Mouse (Mus musculus): ENCODE data around the gene Mlc1. TPM values are rescaled to one million over a fixed set of nuclear protein-coding genes. Genes with fewer than 3 reads are reported as not detected.

Mlc1 gene
- polyA plus RNA-seq, 1 experiment from 2014 or later = 0.07 TPM

- Histone ChIP-seq H3K4me3 (replicated peaks; ENCODE audit: low read depth, low read length) (no peak overlapping the region), H3K4me1 (replicated peaks; ENCODE audit: insufficient read depth, low read length) (no peaks in the 10 kb centered on the region), H3K27me3 (ENCODE audit: insufficient read depth, low read length) (no peaks in the 10 kb centered on the region; the same call in 1 of the 2 replicates), H3K36me3 (ENCODE audit: insufficient read depth, low read length) (no peaks in the 10 kb centered on the region), H3K27ac (no peak overlapping the region), H3K4me2 (ENCODE audit: low read length) (no peak overlapping the region), H3K9ac (ENCODE audit: low read depth, low read length) (no peak overlapping the region), H3K9me3 (replicated peaks; ENCODE audit: low read length) (no peaks in the 10 kb centered on the region)
- TF ChIP-seq CTCF (IDR thresholded peaks at IDR 0.05; ENCODE audit: low read depth) = no peak
- DNase-seq (ENCODE audit: low spot score) (no peak), ATAC-seq (replicated peaks; ENCODE audit: low FRiP score, low read depth) (no peak)
- 39% methylated on average over 3 of the region's 3 CpGs for WGBS
These were observed 62.4 kb downstream of the Mlc1 start for GRCm38 (mm10) chr15:88916366-88916765.

GRCm38 (mm10) chr15:88915046-88915445, 63.8 kb downstream of the Mlc1 start:
- no peak overlapping the region for H3K9ac ChIP-seq (ENCODE audit: low read depth, low read length)
- H3K4me1 ChIP-seq (replicated peaks; ENCODE audit: insufficient read depth, low read length) = no peaks in the 10 kb centered on the region
- no peak for DNase-seq (ENCODE audit: low spot score)
- WGBS = 94% methylated on average over 7 of the region's 7 CpGs
- no peak overlapping the region for H3K4me3 ChIP-seq (replicated peaks; ENCODE audit: low read depth, low read length)
- H3K36me3 ChIP-seq (ENCODE audit: insufficient read depth, low read length) = no peaks in the 10 kb centered on the region
- H3K27ac ChIP-seq = no peak overlapping the region
- H3K4me2 ChIP-seq (ENCODE audit: low read length) = no peak overlapping the region
- H3K27me3 ChIP-seq (ENCODE audit: insufficient read depth, low read length) = no peaks in the 10 kb centered on the region; the same call in 1 of the 2 replicates
- no peaks in the 10 kb centered on the region for H3K9me3 ChIP-seq (replicated peaks; ENCODE audit: low read length)
- TF ChIP-seq CTCF (IDR thresholded peaks at IDR 0.05; ENCODE audit: low read depth) = no peak
- no peak for ATAC-seq (replicated peaks; ENCODE audit: low FRiP score, low read depth)

DNA sequence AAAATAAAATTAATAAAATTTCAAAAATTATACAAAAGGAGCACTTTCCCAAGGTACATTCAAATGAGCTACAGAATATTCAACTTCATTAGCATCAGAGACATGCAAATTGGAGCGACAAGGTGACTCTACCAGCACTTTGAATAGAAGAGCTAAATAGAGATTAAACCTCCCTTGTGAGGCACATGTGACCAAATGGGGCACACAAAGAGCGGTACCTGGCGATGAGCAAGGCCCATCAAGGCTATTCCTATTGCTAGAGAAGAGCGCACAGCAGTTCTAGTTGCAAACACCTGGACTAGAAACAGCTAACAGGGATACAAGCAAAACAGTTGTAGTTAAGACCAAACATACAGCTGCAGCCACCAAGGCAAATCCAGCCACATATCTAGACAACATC, 72.5 kb downstream of the Mlc1 start:
- no peak overlapping the region for H3K4me2 ChIP-seq (ENCODE audit: low read length)
- TF ChIP-seq CTCF (IDR thresholded peaks at IDR 0.05; ENCODE audit: low read depth) = no peak
- no peaks in the 10 kb centered on the region for H3K9me3 ChIP-seq (replicated peaks; ENCODE audit: low read length)
- no peaks in the 10 kb centered on the region for H3K36me3 ChIP-seq (ENCODE audit: insufficient read depth, low read length)
- no peak for ATAC-seq (replicated peaks; ENCODE audit: low FRiP score, low read depth)
- H3K4me3 ChIP-seq (replicated peaks; ENCODE audit: low read depth, low read length) = no peak overlapping the region
- H3K27me3 ChIP-seq (ENCODE audit: insufficient read depth, low read length) = no peaks in the 10 kb centered on the region
- no peak for DNase-seq (ENCODE audit: low spot score)
- no peak overlapping the region for H3K9ac ChIP-seq (ENCODE audit: low read depth, low read length)
- no peaks in the 10 kb centered on the region for H3K4me1 ChIP-seq (replicated peaks; ENCODE audit: insufficient read depth, low read length)
- H3K27ac ChIP-seq = no peak overlapping the region
- WGBS = 64% methylated on average over 4 of the region's 4 CpGs

Other genes starting within 250 kb of the Mlc1 start
- 16.5 and 16.9 TPM in 2 replicates for gene Brd1, start 244.8 kb downstream of the Mlc1 start, polyA plus RNA-seq (2015; fragmentation: Nextera tagmentation; extraction: Ambion mirVana)
- gene Zbed4, start 227.3 kb downstream of the Mlc1 start, polyA plus RNA-seq (2015; fragmentation: Nextera tagmentation; extraction: Ambion mirVana) = 11.8 and 13.3 TPM in 2 replicates
- gene Alg12, start 159.7 kb downstream of the Mlc1 start, polyA plus RNA-seq (2015; fragmentation: Nextera tagmentation; extraction: Ambion mirVana) = 9.8 and 11.2 TPM in 2 replicates
- gene Creld2, start 159.4 kb downstream of the Mlc1 start, polyA plus RNA-seq (2015; fragmentation: Nextera tagmentation; extraction: Ambion mirVana) = 79.0 and 89.8 TPM in 2 replicates
- gene Pim3, start 116.8 kb downstream of the Mlc1 start, polyA plus RNA-seq (2015; fragmentation: Nextera tagmentation; extraction: Ambion mirVana) = 83.4 and 88.6 TPM in 2 replicates
- not detected in 2 replicates for gene Ttll8, start 24.6 kb downstream of the Mlc1 start, polyA plus RNA-seq (2015; fragmentation: Nextera tagmentation; extraction: Ambion mirVana)
- not detected in 2 replicates for gene Mov10l1, start 3.9 kb upstream of the Mlc1 start, polyA plus RNA-seq (2015; fragmentation: Nextera tagmentation; extraction: Ambion mirVana)
- gene Panx2, start 80.7 kb upstream of the Mlc1 start, polyA plus RNA-seq (2015; fragmentation: Nextera tagmentation; extraction: Ambion mirVana) = 0.04 and 0.05 TPM in 2 replicates
- gene Trabd, start 96.1 kb upstream of the Mlc1 start, polyA plus RNA-seq (2015; fragmentation: Nextera tagmentation; extraction: Ambion mirVana) = 48.9 and 50.3 TPM in 2 replicates
- gene Selenoo, start 110.1 kb upstream of the Mlc1 start, polyA plus RNA-seq (2015; fragmentation: Nextera tagmentation; extraction: Ambion mirVana) = 18.3 and 21.3 TPM in 2 replicates
- gene Tubgcp6, start 144.1 kb upstream of the Mlc1 start, polyA plus RNA-seq (2015; fragmentation: Nextera tagmentation; extraction: Ambion mirVana) = 6.6 and 7.4 TPM in 2 replicates
- gene Hdac10, start 149.7 kb upstream of the Mlc1 start, polyA plus RNA-seq (2015; fragmentation: Nextera tagmentation; extraction: Ambion mirVana) = 12.8 and 13.2 TPM in 2 replicates
- 12.3 and 13.5 TPM in 2 replicates for gene Mapk12, start 161.7 kb upstream of the Mlc1 start, polyA plus RNA-seq (2015; fragmentation: Nextera tagmentation; extraction: Ambion mirVana)
- gene Mapk11, start 170.6 kb upstream of the Mlc1 start, polyA plus RNA-seq (2015; fragmentation: Nextera tagmentation; extraction: Ambion mirVana) = 7.5 and 9.3 TPM in 2 replicates
- 126 and 130 TPM in 2 replicates for gene Plxnb2, start 201.8 kb upstream of the Mlc1 start, polyA plus RNA-seq (2015; fragmentation: Nextera tagmentation; extraction: Ambion mirVana)
- gene Dennd6b, start 217.5 kb upstream of the Mlc1 start, polyA plus RNA-seq (2015; fragmentation: Nextera tagmentation; extraction: Ambion mirVana) = 10.4 and 11.7 TPM in 2 replicates
- 25.9 and 26.8 TPM in 2 replicates for gene Ppp6r2, start 232.5 kb upstream of the Mlc1 start, polyA plus RNA-seq (2015; fragmentation: Nextera tagmentation; extraction: Ambion mirVana)

Data from kidney, postnatal 0 days (tissue).